Mouse (Mus musculus): ENCODE measurements around the gene Scrn1.
A peak's percentile ranks its signal among the peaks of the same experiment; 100 is the strongest.

- TF ChIP-seq CTCF (IDR thresholded peaks at IDR 0.05; ENCODE audit: low read depth): peak; percentile 18; the same call in 1 of the 2 replicates
- TF ChIP-seq EP300 (optimal IDR thresholded peaks at IDR 0.05): no peak
Observed at GRCm38 (mm10) chr6:54595330-54595878, 29.1 kb upstream of the Scrn1 start.

Measured in stomach, postnatal 0 days (tissue).